Mouse (Mus musculus) c-Kit-positive CD71-negative TER-119-negative erythroid progenitor cells, embryonic 14.5 days (primary cell): ENCODE data around the gene Trip12.
A peak's percentile ranks its signal among the peaks of the same experiment; 100 is the strongest.

Experiments used
- DNase-seq: peaks from one replicate; pipeline ENCODE4 v3.0.0-alpha.2; 2013; ENCODE audit warnings: low read depth

Trip12 gene

GRCm38 (mm10) chr1:84791393-84791792 lies 48.9 kb downstream of the Trip12 start:
- no peak for DNase-seq

- no peak for DNase-seq
Measured at GRCm38 (mm10) chr1:84780630-84781029, 59.7 kb downstream of the Trip12 start.

GRCm38 (mm10) chr1:84777455-84777854 lies 62.9 kb downstream of the Trip12 start:
- DNase-seq = no peak

- no peak for DNase-seq
Measured at GRCm38 (mm10) chr1:84758843-84759242, 81.5 kb downstream of the Trip12 start.

- DNase-seq = no peak
Measured at GRCm38 (mm10) chr1:84742156-84742555, 98.2 kb downstream of the Trip12 start.

- DNase-seq = no peak
Measured at GRCm38 (mm10) chr1:84740080-84740479, 100.2 kb downstream of the Trip12 start.

- DNase-seq = no peak
Measured at GRCm38 (mm10) chr1:84737097-84737496, 103.2 kb downstream of the Trip12 start.

- DNase-seq = peak; percentile 24
Measured at GRCm38 (mm10) chr1:84733799-84734198, 106.5 kb downstream of the Trip12 start.

GRCm38 (mm10) chr1:84731763-84732162 lies 108.6 kb downstream of the Trip12 start:
- DNase-seq = no peak

GRCm38 (mm10) chr1:84722841-84723240 lies 117.5 kb downstream of the Trip12 start:
- no peak for DNase-seq

- no peak for DNase-seq
Measured at GRCm38 (mm10) chr1:84722371-84722770, 117.9 kb downstream of the Trip12 start.

GRCm38 (mm10) chr1:84721942-84722341 lies 118.4 kb downstream of the Trip12 start:
- DNase-seq = no peak

- DNase-seq = no peak
Measured at GRCm38 (mm10) chr1:84709810-84710785, 130.2 kb downstream of the Trip12 start.

- DNase-seq = no peak
Measured at GRCm38 (mm10) chr1:84709406-84709805, 130.9 kb downstream of the Trip12 start.

GRCm38 (mm10) chr1:84700254-84700653 lies 140.1 kb downstream of the Trip12 start:
- DNase-seq = no peak

GRCm38 (mm10) chr1:84697136-84697535 lies 143.2 kb downstream of the Trip12 start:
- peak; percentile 45 for DNase-seq

- DNase-seq = peak; percentile 66
Measured at GRCm38 (mm10) chr1:84695517-84696411, 144.6 kb downstream of the Trip12 start, which contains the start of gene Dner. TSS of gene Dner (minus strand) at chr1:84696221.

- no peak for DNase-seq
Measured at GRCm38 (mm10) chr1:84694688-84695474, 145.4 kb downstream of the Trip12 start.

GRCm38 (mm10) chr1:84677910-84678309 lies 162.4 kb downstream of the Trip12 start:
- DNase-seq = no peak
